Mouse (Mus musculus) C2C12 (cell line): Measurements from ENCODE around the gene Gpr89.

Source experiments
- CEBPB ChIP-seq: IDR thresholded peaks from one replicate; pipeline ENCODE4 v1.6.1; 2011; ENCODE audit warnings: low read depth, mild to moderate bottlenecking, control low read depth, moderate library complexity
- CTCF ChIP-seq: IDR thresholded peaks from one replicate; pipeline ENCODE4 v1.5.1; 2011; ENCODE audit not compliant: control insufficient read depth, insufficient read depth, insufficient read length
- FOSL1 ChIP-seq: IDR thresholded peaks from one replicate; pipeline ENCODE4 v1.8.0; 2011; ENCODE audit warnings: mild to moderate bottlenecking, low read length; ENCODE audit not compliant: poor library complexity, insufficient read depth, severe bottlenecking
- MAX ChIP-seq: IDR thresholded peaks from one replicate; pipeline ENCODE4 v1.6.1; 2011; ENCODE audit warnings: mild to moderate bottlenecking, control low read depth
- MYOD1 ChIP-seq: IDR thresholded peaks from one replicate; pipeline ENCODE4 v1.6.1; 2011; ENCODE audit warnings: low read depth; ENCODE audit not compliant: control insufficient read depth, insufficient read length
- MYOG ChIP-seq: IDR thresholded peaks from one replicate; pipeline ENCODE4 v1.6.1; 2011; ENCODE audit not compliant: control insufficient read depth, insufficient read length; ENCODE audit errors: extremely low read depth
- USF1 ChIP-seq: IDR thresholded peaks from one replicate; pipeline ENCODE4 v1.6.1; 2011; ENCODE audit warnings: low read depth, mild to moderate bottlenecking, control low read depth, moderate library complexity

- TF ChIP-seq CTCF (no peak), MYOG (no peak), CEBPB (no peak), MAX (no peak), USF1 (no peak), FOSL1 (no peak), MYOD1 (no peak)
These were observed 76.8 kb downstream of the Gpr89 start for GRCm38 (mm10) chr3:96828308-96828864.
